Mouse (Mus musculus) MEL (cell line): Measurements from ENCODE around the gene Vsig10. TPM values are rescaled to one million over a fixed set of nuclear protein-coding genes. Genes with fewer than 3 reads are reported as not detected.

Source experiments
- DNase-seq: peaks from one replicate; pipeline ENCODE4 v3.0.0; 2011; ENCODE audit warnings: low read depth, low spot score
- H3K27ac ChIP-seq: 2 replicates; pipeline ENCODE4 v1.5.1; 2012; ENCODE audit warnings: low read depth, mild to moderate bottlenecking, control low read depth, low read length, moderate library complexity; ENCODE audit not compliant: control insufficient read depth
- H3K27me3 ChIP-seq, 2 experiments: fragments of 150-350 bp in 1 of 2; sonication (generic) in 1 of 2; 2 replicates each; pipeline ENCODE4 v1.6.1; 2012; ENCODE audit warnings: low read length in 2 of 2, mild to moderate bottlenecking in 2 of 2, improper control_type of control experiment in 1 of 2, moderate library complexity in 1 of 2; ENCODE audit not compliant: insufficient read depth in 2 of 2, control insufficient read depth in 1 of 2
- H3K36me3 ChIP-seq, 2 experiments: 2 replicates each; pipeline ENCODE4 v1.6.1; 2012 to 2014; ENCODE audit warnings: low read length in 2 of 2, improper control_type of control experiment in 1 of 2, inconsistent platforms in 1 of 2, mild to moderate bottlenecking in 1 of 2; ENCODE audit not compliant: insufficient read depth in 2 of 2, control insufficient read depth in 1 of 2
- H3K4me1 ChIP-seq, 2 experiments: fragments of 150-350 bp in 1 of 2; sonication (generic) in 1 of 2; 2 replicates each; pipeline ENCODE4 v1.6.1; 2012; ENCODE audit warnings: low read length in 2 of 2, improper control_type of control experiment in 1 of 2, mild to moderate bottlenecking in 1 of 2; ENCODE audit not compliant: insufficient read depth in 2 of 2, control insufficient read depth in 1 of 2
- H3K4me3 ChIP-seq, 2 experiments: fragments of 150-350 bp in 1 of 2; sonication (generic) in 1 of 2; 2 replicates each; pipeline ENCODE4 v1.5.1; 2012; ENCODE audit warnings: low read depth in 2 of 2, low read length in 2 of 2, mild to moderate bottlenecking in 2 of 2, moderate library complexity in 2 of 2, control low read depth in 1 of 2, improper control_type of control experiment in 1 of 2; ENCODE audit not compliant: control insufficient read depth in 1 of 2, insufficient read depth in 1 of 2
- H3K79me2 ChIP-seq: 2 replicates; pipeline ENCODE4 v1.6.1; 2012; ENCODE audit warnings: mild to moderate bottlenecking, low read length, moderate library complexity; ENCODE audit not compliant: control insufficient read depth, poor library complexity, insufficient read depth
- H3K9ac ChIP-seq: 2 replicates; pipeline ENCODE4 v1.6.1; 2012; ENCODE audit warnings: low read depth, mild to moderate bottlenecking, control low read depth, low read length, moderate library complexity; ENCODE audit not compliant: control insufficient read depth, poor library complexity, severe bottlenecking
- H3K9me3 ChIP-seq: fragments of 150-350 bp; sonication (generic); replicated peaks from 2 replicates; pipeline ENCODE4 v1.6.1; 2012; ENCODE audit warnings: mild to moderate bottlenecking, low read length, improper control_type of control experiment, moderate library complexity; ENCODE audit not compliant: insufficient read depth
- E2F4 ChIP-seq: IDR thresholded peaks from 2 replicates; pipeline ENCODE4 v1.6.1; 2011; ENCODE audit warnings: low read depth, low read length, improper control_type of control experiment, borderline replicate concordance
- EP300 ChIP-seq, 2 experiments: IDR thresholded peaks; 2 replicates each; pipeline ENCODE4 v1.6.1; 2011; ENCODE audit warnings: improper control_type of control experiment in 2 of 2, low read length in 2 of 2, low read depth in 1 of 2, mild to moderate bottlenecking in 1 of 2
- GABPA ChIP-seq: IDR thresholded peaks from 2 replicates; pipeline ENCODE4 v1.6.1; 2012; ENCODE audit warnings: low read depth, mild to moderate bottlenecking, inconsistent platforms, low read length, improper control_type of control experiment, moderate library complexity
- HCFC1 ChIP-seq: IDR thresholded peaks from 2 replicates; pipeline ENCODE4 v1.6.1; 2012; ENCODE audit warnings: low read depth, mild to moderate bottlenecking, inconsistent platforms, low read length, improper control_type of control experiment, moderate library complexity
- JUND ChIP-seq: IDR thresholded peaks from 2 replicates; pipeline ENCODE4 v1.6.1; 2011; ENCODE audit warnings: low read depth, mild to moderate bottlenecking, improper control_type of control experiment, low read length
- MAFK ChIP-seq: IDR thresholded peaks from 2 replicates; pipeline ENCODE4 v1.6.1; 2011; ENCODE audit warnings: low read depth, mild to moderate bottlenecking, low read length, improper control_type of control experiment, borderline replicate concordance
- MAX ChIP-seq: IDR thresholded peaks from 2 replicates; pipeline ENCODE4 v1.6.1; 2011; ENCODE audit warnings: low read length, improper control_type of control experiment
- MAZ ChIP-seq: IDR thresholded peaks from 2 replicates; pipeline ENCODE4 v1.6.1; 2012; ENCODE audit warnings: low read depth, mild to moderate bottlenecking, inconsistent platforms, low read length, improper control_type of control experiment
- MEF2A ChIP-seq: IDR thresholded peaks from 2 replicates; pipeline ENCODE4 v1.6.1; 2014; ENCODE audit warnings: low read depth, mild to moderate bottlenecking, inconsistent platforms, low read length, improper control_type of control experiment; ENCODE audit not compliant: poor library complexity, insufficient replicate concordance, severe bottlenecking; ENCODE audit errors: extremely low read depth
- MXI1 ChIP-seq: IDR thresholded peaks from 2 replicates; pipeline ENCODE4 v1.6.1; 2011; ENCODE audit warnings: mild to moderate bottlenecking, low read depth, low read length, improper control_type of control experiment
- MYB ChIP-seq: IDR thresholded peaks from 2 replicates; pipeline ENCODE4 v1.6.1; 2011; ENCODE audit warnings: mild to moderate bottlenecking, low read depth, low read length, improper control_type of control experiment
- POLR2AphosphoS5 ChIP-seq: IDR thresholded peaks from 2 replicates; pipeline ENCODE4 v1.6.1; 2012; ENCODE audit warnings: low read depth, borderline replicate concordance, mild to moderate bottlenecking, inconsistent platforms, low read length, moderate library complexity, mixed read lengths
- SIN3A ChIP-seq: IDR thresholded peaks from 2 replicates; pipeline ENCODE4 v1.6.1; 2012; ENCODE audit warnings: low read length, improper control_type of control experiment, inconsistent platforms
- SMC3 ChIP-seq: IDR thresholded peaks from 2 replicates; pipeline ENCODE4 v1.6.1; 2011; ENCODE audit warnings: low read depth, low read length, improper control_type of control experiment
- TAL1 ChIP-seq: IDR thresholded peaks from 2 replicates; pipeline ENCODE4 v1.6.1; 2012; ENCODE audit warnings: mild to moderate bottlenecking, inconsistent platforms, low read length, moderate library complexity, mixed read lengths
- TCF12 ChIP-seq: IDR thresholded peaks from 2 replicates; pipeline ENCODE4 v1.6.1; 2014; ENCODE audit warnings: low read depth, mild to moderate bottlenecking, inconsistent platforms, low read length, improper control_type of control experiment, moderate library complexity
- UBTF ChIP-seq: IDR thresholded peaks from 2 replicates; pipeline ENCODE4 v1.6.1; 2012; ENCODE audit warnings: low read depth, mild to moderate bottlenecking, inconsistent platforms, low read length, improper control_type of control experiment, moderate library complexity, borderline replicate concordance; ENCODE audit not compliant: insufficient read depth
- ZC3H11A ChIP-seq: IDR thresholded peaks from 2 replicates; pipeline ENCODE4 v1.6.1; 2012; ENCODE audit warnings: low read depth, mild to moderate bottlenecking, inconsistent platforms, low read length, improper control_type of control experiment
- ZMIZ1 ChIP-seq: IDR thresholded peaks from 2 replicates; pipeline ENCODE4 v1.6.1; 2012; ENCODE audit warnings: low read depth, mild to moderate bottlenecking, inconsistent platforms, low read length, improper control_type of control experiment, moderate library complexity
- polyA plus RNA-seq, 2 experiments: library from polyadenylated mRNA; stranded (reverse) in 1 of 2; unstranded in 1 of 2; fragments of >175 nt in 1 of 2; fragments of >200 nt in 1 of 2; gene quantifications; 2 replicates each; pipeline versions ENCODE4 v1.2.1 to v1.2.4; 2012; ENCODE audit warnings: low replicate concordance in 2 of 2, low read depth in 1 of 2; ENCODE audit not compliant: insufficient read length in 2 of 2, insufficient read depth in 1 of 2, missing spikeins in 1 of 2
- total RNA-seq: library from RNA; depleted of rRNA; stranded (reverse); fragments of 300-350 nt; gene quantifications from 2 replicates; pipeline ENCODE4 v1.2.3, GENCODE M21; 2012

Vsig10 gene
- total and polyA plus RNA-seq, 3 experiments: 5.3 to 8.9 TPM; not detected in 1

DNA sequence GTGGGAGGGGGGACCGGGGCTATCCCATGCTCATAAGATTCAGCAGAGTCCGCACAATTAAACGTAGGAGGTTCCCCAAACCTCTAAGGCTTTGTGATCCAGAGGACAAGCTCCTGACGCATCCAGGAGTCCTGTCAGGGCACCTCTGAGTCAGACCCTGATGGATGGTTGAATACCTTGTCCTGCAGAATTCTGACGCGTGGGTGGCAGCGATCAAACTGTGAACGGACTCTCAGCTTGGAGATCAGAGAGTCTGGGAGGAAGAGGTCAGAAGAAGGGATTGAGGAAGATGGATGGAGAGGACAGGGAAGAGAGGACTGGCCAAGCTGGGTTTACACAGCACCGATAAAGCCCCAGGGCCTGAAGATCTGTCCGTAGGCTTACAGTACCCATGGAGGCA, 5.0 kb upstream of the Vsig10 start:
- Histone ChIP-seq H3K36me3 (peaks cover 0 to 14% of the 10 kb centered on the region in 2 experiments; a peak in 2 of 4 replicates), H3K27me3 (no peaks in the 10 kb centered on the region; a peak in 1 of 4 replicates), H3K9me3 (no peaks in the 10 kb centered on the region), H3K27ac (no peak overlapping the region), H3K9ac (no peak overlapping the region), H3K4me1 (peaks cover 4 to 20% of the 10 kb centered on the region in 2 experiments), H3K79me2 (no peaks in the 10 kb centered on the region; the same call in 1 of the 2 replicates), H3K4me3 (no peak overlapping the region)
- DNase-seq: no peak
- TF ChIP-seq ZC3H11A (no peak), MYB (no peak), ZMIZ1 (no peak), UBTF (no peak), MAX (no peak), MXI1 (no peak), MEF2A (no peak), MAZ (no peak), HCFC1 (no peak), SMC3 (no peak), POLR2AphosphoS5 (no peak), E2F4 (no peak), SIN3A (no peak), GABPA (no peak)

DNA sequence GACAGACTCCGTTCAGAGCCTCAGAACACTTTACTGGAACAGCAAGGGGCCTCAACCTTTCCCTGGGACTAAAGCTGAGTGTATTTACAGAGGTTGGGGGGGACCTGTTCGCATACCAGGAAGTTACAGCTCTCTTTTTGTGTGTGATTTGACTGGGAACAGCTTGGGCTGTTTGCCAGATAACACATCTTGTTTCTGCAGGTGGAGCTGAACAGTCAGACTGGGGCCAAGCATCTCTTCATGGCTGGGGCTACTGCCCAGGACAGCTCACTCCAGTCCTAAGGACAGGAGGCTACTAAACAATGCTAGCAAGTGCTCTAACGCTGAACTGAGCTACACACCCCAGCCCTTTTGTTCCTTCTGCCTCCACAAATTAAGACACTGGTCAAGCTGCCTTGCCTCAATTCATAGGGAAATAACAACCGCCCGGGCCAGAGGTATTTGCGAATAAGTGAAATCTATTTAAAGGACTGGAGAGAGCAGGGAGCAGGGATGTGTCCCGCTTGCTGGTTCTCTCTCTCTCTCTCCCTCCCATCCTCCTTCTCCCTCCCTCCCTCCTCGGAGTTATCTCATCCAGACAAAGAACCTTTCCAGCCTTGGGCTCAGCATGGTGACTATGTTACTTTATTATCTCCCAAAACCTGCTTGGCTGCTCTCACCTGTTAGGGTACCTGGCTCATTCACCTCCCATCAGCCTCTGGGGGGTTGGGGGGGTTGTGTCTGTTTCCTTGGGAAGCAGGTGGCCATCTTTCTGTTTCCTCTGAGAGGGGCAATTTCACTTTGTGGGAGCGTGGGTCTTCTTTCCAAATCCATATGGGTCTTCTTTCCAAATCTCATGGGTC, 4.1 kb upstream of the Vsig10 start:
- Histone ChIP-seq H3K27me3 (no peaks in the 10 kb centered on the region; a peak in 1 of 4 replicates), H3K9me3 (no peaks in the 10 kb centered on the region)
- TF ChIP-seq MAFK (no peak), HCFC1 (no peak), EP300 (IDR thresholded peaks at IDR 0.05; ENCODE audit: low read depth in 1 of 2, low read length in 2 of 2) (0 out of 4 replicates have a peak, but pooled peaks of 1 of the 2 experiments have one; percentile 12), JUND (no peak), TAL1 (no peak), TCF12 (peak; percentile 23; the same call in 1 of the 2 replicates), MAZ (no peak), SIN3A (no peak)
- TF ChIP-seq, all 39 proteins: peak for 2
- H3K9ac ChIP-seq: no peak overlapping the region
- H3K79me2 ChIP-seq: no peaks in the 10 kb centered on the region; the same call in 1 of the 2 replicates
- H3K27ac ChIP-seq: no peak overlapping the region
- peaks cover 0 to 14% of the 10 kb centered on the region in 2 experiments; a peak in 2 of 4 replicates for H3K36me3 ChIP-seq
- peaks cover 4 to 20% of the 10 kb centered on the region in 2 experiments for H3K4me1 ChIP-seq
- H3K4me3 ChIP-seq: peak overlapping the region in 1 of 2 experiments; percentile 16; a peak in 1 of 4 replicates
- DNase-seq: peak; percentile 38
